Mouse (Mus musculus): ENCODE measurements around the gene Tent5c. TPM values are rescaled to one million over a fixed set of nuclear protein-coding genes. Genes with fewer than 3 reads are reported as not detected.

The Tent5c gene
- polyA plus RNA-seq, 1 experiment: 0.13 TPM

DNA sequence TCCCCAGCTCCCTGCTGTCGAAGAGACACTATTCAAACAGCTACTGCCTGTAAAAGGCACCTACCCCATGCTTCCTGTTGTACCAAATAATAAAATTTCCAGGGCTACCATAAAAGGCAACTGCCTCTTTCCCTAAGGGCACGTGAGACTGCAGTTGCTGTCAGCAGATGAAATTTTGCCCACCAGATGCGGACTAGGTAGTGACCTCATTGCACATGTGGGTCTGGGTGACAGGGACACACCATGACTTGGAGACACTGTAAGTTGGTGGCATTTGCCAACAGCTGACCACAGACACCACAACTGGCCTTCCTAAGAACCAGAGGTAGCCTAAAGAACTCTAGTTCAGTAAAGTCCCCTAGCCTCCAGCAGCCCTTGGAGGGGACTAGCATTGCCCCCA, 50.0 kb downstream of the Tent5c start:
- no peak for TF ChIP-seq CEBPB (IDR thresholded peaks at IDR 0.05; ENCODE audit: insufficient read depth, poor library complexity, severe bottlenecking)
- TF ChIP-seq SRF (IDR thresholded peaks at IDR 0.05; ENCODE audit: control insufficient read depth, insufficient read length, low read depth): no peak
- TF ChIP-seq E2F4 (IDR thresholded peaks at IDR 0.05; ENCODE audit: insufficient read depth): no peak
- no peaks in the 10 kb centered on the region for H3K36me3 ChIP-seq (ENCODE audit: control insufficient read depth, insufficient read depth)

DNA sequence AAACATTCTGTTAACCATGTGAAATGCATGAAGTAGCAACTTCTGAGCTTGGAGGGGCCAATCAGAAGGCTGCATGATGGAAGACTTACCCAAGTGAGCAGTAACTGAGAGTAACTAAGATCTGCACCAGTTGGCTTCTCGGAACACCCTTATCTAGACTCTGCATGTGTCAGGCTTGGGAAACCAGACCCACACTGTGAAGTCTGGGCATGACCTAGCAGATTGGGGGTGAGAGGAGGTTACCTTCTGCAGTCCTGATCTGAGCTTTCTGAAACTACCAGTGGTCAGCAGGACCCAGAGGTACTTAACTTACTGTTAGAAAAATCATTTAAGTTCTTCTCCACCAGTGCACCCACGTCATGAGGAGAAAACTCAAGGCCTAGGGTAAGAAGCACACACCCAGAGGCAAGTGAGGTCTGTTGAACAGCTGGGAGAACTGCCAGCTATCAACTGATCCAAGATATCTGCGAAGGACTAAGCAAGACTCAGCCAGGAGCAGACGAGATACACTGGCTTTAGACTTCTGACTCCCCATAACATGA, 50.6 kb downstream of the Tent5c start:
- Histone ChIP-seq H3K4me3 (no peak overlapping the region), H3K36me3 (ENCODE audit: control insufficient read depth, insufficient read depth) (no peaks in the 10 kb centered on the region), H3K79me2 (ENCODE audit: control insufficient read depth, insufficient read depth) (no peaks in the 10 kb centered on the region), H3K4me2 (ENCODE audit: low read depth) (no peak overlapping the region), H3ac (ENCODE audit: control insufficient read depth, insufficient read length) (no peak overlapping the region), H3K27me3 (ENCODE audit: control insufficient read depth, insufficient read depth, insufficient read length) (no peaks in the 10 kb centered on the region)
- TF ChIP-seq TCF3 (IDR thresholded peaks at IDR 0.05; ENCODE audit: insufficient read length, low read depth) (no peak), MYOD1 (IDR thresholded peaks at IDR 0.05; ENCODE audit: control insufficient read depth in 1 of 3, insufficient read length in 2 of 3, low read depth in 2 of 3) (no peak), MAX (IDR thresholded peaks at IDR 0.05; ENCODE audit: low read depth) (no peak), TCF12 (IDR thresholded peaks at IDR 0.05; ENCODE audit: insufficient read depth, poor library complexity, severe bottlenecking) (no peak), REST (IDR thresholded peaks at IDR 0.05; ENCODE audit: insufficient read depth, insufficient read length) (no peak), POLR2AphosphoS2 (IDR thresholded peaks at IDR 0.05; ENCODE audit: insufficient read length, low read depth) (no peak), USF1 (IDR thresholded peaks at IDR 0.05; ENCODE audit: low read depth) (no peak), POLR2A (IDR thresholded peaks at IDR 0.05; ENCODE audit: insufficient read length, low read depth) (no peak), CEBPB (IDR thresholded peaks at IDR 0.05; ENCODE audit: insufficient read depth, poor library complexity, severe bottlenecking) (no peak), SRF (IDR thresholded peaks at IDR 0.05; ENCODE audit: control insufficient read depth, insufficient read length, low read depth) (no peak)

More for the DNA sequence above, 50.0 kb downstream of the Tent5c start:
- Histone ChIP-seq H3K4me2 (ENCODE audit: low read depth) (no peak overlapping the region), H3K4me3 (no peak overlapping the region), H3K27me3 (ENCODE audit: control insufficient read depth, insufficient read depth, insufficient read length) (no peaks in the 10 kb centered on the region), H3ac (ENCODE audit: control insufficient read depth, insufficient read length) (no peak overlapping the region), H3K79me2 (ENCODE audit: control insufficient read depth, insufficient read depth) (no peaks in the 10 kb centered on the region)

DNA sequence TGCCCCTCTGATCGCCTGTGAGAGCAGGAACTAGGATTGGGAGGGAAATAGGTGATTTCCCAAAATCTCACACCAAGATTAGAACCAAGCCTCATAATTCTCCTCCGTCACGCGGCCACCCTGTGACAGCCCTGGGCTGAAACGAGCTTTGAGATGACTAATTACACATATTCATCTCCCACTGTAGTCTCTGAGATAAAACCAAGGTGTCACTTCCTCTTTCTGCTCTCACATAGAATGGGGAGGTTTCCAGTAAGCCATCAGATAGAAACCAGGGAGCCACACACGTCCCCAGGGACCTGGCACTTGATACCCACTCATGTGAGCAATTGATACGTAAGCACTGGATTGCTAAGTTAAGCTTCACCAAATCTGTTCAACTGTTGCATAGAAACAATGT, 52.4 kb downstream of the Tent5c start:
- H3K4me2 ChIP-seq (ENCODE audit: low read depth): no peak overlapping the region
- no peak overlapping the region for H3ac ChIP-seq (ENCODE audit: control insufficient read depth, insufficient read length)
- H3K4me3 ChIP-seq: no peak overlapping the region
- H3K79me2 ChIP-seq (ENCODE audit: control insufficient read depth, insufficient read depth): no peaks in the 10 kb centered on the region
- TF ChIP-seq MAX (IDR thresholded peaks at IDR 0.05; ENCODE audit: low read depth) (no peak), MYOG (IDR thresholded peaks at IDR 0.05; ENCODE audit: control insufficient read depth in 1 of 3, insufficient read depth in 1 of 3, insufficient read length in 2 of 3, low read depth in 2 of 3) (no peak), MYOD1 (IDR thresholded peaks at IDR 0.05; ENCODE audit: control insufficient read depth in 1 of 3, insufficient read length in 2 of 3, low read depth in 2 of 3) (no peak), SRF (IDR thresholded peaks at IDR 0.05; ENCODE audit: control insufficient read depth, insufficient read length, low read depth) (no peak), REST (IDR thresholded peaks at IDR 0.05; ENCODE audit: insufficient read depth, insufficient read length) (no peak), TCF12 (IDR thresholded peaks at IDR 0.05; ENCODE audit: insufficient read depth, poor library complexity, severe bottlenecking) (no peak), TCF3 (IDR thresholded peaks at IDR 0.05; ENCODE audit: insufficient read length, low read depth) (no peak), USF1 (IDR thresholded peaks at IDR 0.05; ENCODE audit: low read depth) (no peak), CEBPB (IDR thresholded peaks at IDR 0.05; ENCODE audit: insufficient read depth, poor library complexity, severe bottlenecking) (no peak), E2F4 (IDR thresholded peaks at IDR 0.05; ENCODE audit: insufficient read depth) (no peak), POLR2A (IDR thresholded peaks at IDR 0.05; ENCODE audit: insufficient read length, low read depth) (no peak), POLR2AphosphoS2 (IDR thresholded peaks at IDR 0.05; ENCODE audit: insufficient read length, low read depth) (no peak)
- no peaks in the 10 kb centered on the region for H3K27me3 ChIP-seq (ENCODE audit: control insufficient read depth, insufficient read depth, insufficient read length)
- H3K36me3 ChIP-seq (ENCODE audit: control insufficient read depth, insufficient read depth): no peaks in the 10 kb centered on the region

- H3K4me3 ChIP-seq: no peak overlapping the region
- no peaks in the 10 kb centered on the region for H3K79me2 ChIP-seq (ENCODE audit: control insufficient read depth, insufficient read depth)
- no peak for TF ChIP-seq SRF (IDR thresholded peaks at IDR 0.05; ENCODE audit: control insufficient read depth, insufficient read length, low read depth)
- TF ChIP-seq E2F4 (IDR thresholded peaks at IDR 0.05; ENCODE audit: insufficient read depth): no peak
- TF ChIP-seq MYOG (IDR thresholded peaks at IDR 0.05; ENCODE audit: control insufficient read depth in 1 of 3, insufficient read depth in 1 of 3, insufficient read length in 2 of 3, low read depth in 2 of 3): no peak
- no peak for TF ChIP-seq TCF3 (IDR thresholded peaks at IDR 0.05; ENCODE audit: insufficient read length, low read depth)
- TF ChIP-seq CEBPB (IDR thresholded peaks at IDR 0.05; ENCODE audit: insufficient read depth, poor library complexity, severe bottlenecking): no peak
- no peak for TF ChIP-seq TCF12 (IDR thresholded peaks at IDR 0.05; ENCODE audit: insufficient read depth, poor library complexity, severe bottlenecking)
- TF ChIP-seq USF1 (IDR thresholded peaks at IDR 0.05; ENCODE audit: low read depth): no peak
- no peak for TF ChIP-seq POLR2A (IDR thresholded peaks at IDR 0.05; ENCODE audit: insufficient read length, low read depth)
- no peak overlapping the region for H3K4me2 ChIP-seq (ENCODE audit: low read depth)
- no peak overlapping the region for H3ac ChIP-seq (ENCODE audit: control insufficient read depth, insufficient read length)
- peaks cover 8% of the 10 kb centered on the region for H3K27me3 ChIP-seq (ENCODE audit: control insufficient read depth, insufficient read depth, insufficient read length)
- no peaks in the 10 kb centered on the region for H3K36me3 ChIP-seq (ENCODE audit: control insufficient read depth, insufficient read depth)
Observed at GRCm38 (mm10) chr3:100431705-100432104, 57.4 kb downstream of the Tent5c start.

GRCm38 (mm10) chr3:100430731-100431130, 58.4 kb downstream of the Tent5c start:
- no peak for TF ChIP-seq TCF12 (IDR thresholded peaks at IDR 0.05; ENCODE audit: insufficient read depth, poor library complexity, severe bottlenecking)
- TF ChIP-seq CEBPB (IDR thresholded peaks at IDR 0.05; ENCODE audit: insufficient read depth, poor library complexity, severe bottlenecking): no peak
- TF ChIP-seq USF1 (IDR thresholded peaks at IDR 0.05; ENCODE audit: low read depth): no peak
- TF ChIP-seq MYOG (IDR thresholded peaks at IDR 0.05; ENCODE audit: control insufficient read depth in 1 of 3, insufficient read depth in 1 of 3, insufficient read length in 2 of 3, low read depth in 2 of 3): no peak
- TF ChIP-seq POLR2A (IDR thresholded peaks at IDR 0.05; ENCODE audit: insufficient read length, low read depth): no peak
- TF ChIP-seq POLR2AphosphoS2 (IDR thresholded peaks at IDR 0.05; ENCODE audit: insufficient read length, low read depth): no peak
- TF ChIP-seq MAX (IDR thresholded peaks at IDR 0.05; ENCODE audit: low read depth): no peak
- no peak for TF ChIP-seq SRF (IDR thresholded peaks at IDR 0.05; ENCODE audit: control insufficient read depth, insufficient read length, low read depth)
- TF ChIP-seq TCF3 (IDR thresholded peaks at IDR 0.05; ENCODE audit: insufficient read length, low read depth): no peak
- no peak for TF ChIP-seq MYOD1 (IDR thresholded peaks at IDR 0.05; ENCODE audit: control insufficient read depth in 1 of 3, insufficient read length in 2 of 3, low read depth in 2 of 3)
- TF ChIP-seq REST (IDR thresholded peaks at IDR 0.05; ENCODE audit: insufficient read depth, insufficient read length): no peak
- TF ChIP-seq E2F4 (IDR thresholded peaks at IDR 0.05; ENCODE audit: insufficient read depth): no peak
- Histone ChIP-seq H3ac (ENCODE audit: control insufficient read depth, insufficient read length) (no peak overlapping the region), H3K36me3 (ENCODE audit: control insufficient read depth, insufficient read depth) (no peaks in the 10 kb centered on the region), H3K79me2 (ENCODE audit: control insufficient read depth, insufficient read depth) (no peaks in the 10 kb centered on the region), H3K4me3 (no peak overlapping the region), H3K4me2 (ENCODE audit: low read depth) (no peak overlapping the region), H3K27me3 (ENCODE audit: control insufficient read depth, insufficient read depth, insufficient read length) (peaks cover 8% of the 10 kb centered on the region)
